Mouse (Mus musculus) forebrain, embryonic 15.5 days (tissue): ENCODE measurements around the gene Larp4. TPM values are rescaled to one million over a fixed set of nuclear protein-coding genes. Genes with fewer than 3 reads are reported as not detected.
"Not testable (repeated sequence)": the region's sequence is repeated elsewhere in the genome, so short reads cannot be mapped to it uniquely, and the experiment has no call there.

Experiments used
- ATAC-seq: fragments of 200-750 bp; cut with Nextera tagmentation; replicated peaks from 2 replicates; pipeline ENCODE4 v1.8.0; 2017; ENCODE audit warnings: mild to moderate bottlenecking, moderate TSS enrichment, moderate library complexity
- H3K27ac ChIP-seq: fragments of 300-500 bp; sonication (generic); replicated peaks from 2 replicates; pipeline ENCODE4 v1.5.1; 2015; ENCODE audit warnings: mild to moderate bottlenecking, inconsistent platforms
- H3K27me3 ChIP-seq: fragments of 300-500 bp; sonication (generic); 2 replicates; pipeline ENCODE4 v1.6.1; 2015; ENCODE audit warnings: inconsistent platforms
- H3K36me3 ChIP-seq: fragments of 300-500 bp; sonication (generic); 2 replicates; pipeline ENCODE4 v1.6.1; 2015; ENCODE audit warnings: mild to moderate bottlenecking, inconsistent platforms
- H3K4me1 ChIP-seq: fragments of 300-500 bp; sonication (generic); 2 replicates; pipeline ENCODE4 v1.6.1; 2015; ENCODE audit warnings: inconsistent platforms
- H3K4me2 ChIP-seq: fragments of 300-500 bp; sonication (generic); replicated peaks from 2 replicates; pipeline ENCODE4 v1.6.1; 2015; ENCODE audit warnings: mild to moderate bottlenecking, inconsistent platforms
- H3K4me3 ChIP-seq: fragments of 300-500 bp; sonication (generic); 2 replicates; pipeline ENCODE4 v1.5.1; 2015; ENCODE audit warnings: mild to moderate bottlenecking, inconsistent platforms
- H3K9ac ChIP-seq: fragments of 300-500 bp; sonication (generic); replicated peaks from 2 replicates; pipeline ENCODE4 v1.6.1; 2015; ENCODE audit warnings: mild to moderate bottlenecking, inconsistent platforms
- H3K9me3 ChIP-seq: fragments of 300-500 bp; sonication (generic); 2 replicates; pipeline ENCODE4 v1.6.1; 2016; ENCODE audit warnings: inconsistent platforms
- WGBS: fragments of 180-500 bp; shearing (Covaris S2); methylation state at CpG from one replicate; pipeline ENCODE4 v1.1.7; 2015; ENCODE audit warnings: mixed read lengths; 5-methylcytosine and 5-hydroxymethylcytosine counted together
- polyA plus RNA-seq: library from polyadenylated mRNA; unstranded; fragments of >200 nt; fragmentation: Nextera tagmentation; extraction: Ambion mirVana; gene quantifications from 2 replicates; pipeline ENCODE4 v1.2.1, GENCODE M21; 2015

Larp4 gene
- polyA plus RNA-seq = 23.9 and 27.4 TPM in 2 replicates

DNA sequence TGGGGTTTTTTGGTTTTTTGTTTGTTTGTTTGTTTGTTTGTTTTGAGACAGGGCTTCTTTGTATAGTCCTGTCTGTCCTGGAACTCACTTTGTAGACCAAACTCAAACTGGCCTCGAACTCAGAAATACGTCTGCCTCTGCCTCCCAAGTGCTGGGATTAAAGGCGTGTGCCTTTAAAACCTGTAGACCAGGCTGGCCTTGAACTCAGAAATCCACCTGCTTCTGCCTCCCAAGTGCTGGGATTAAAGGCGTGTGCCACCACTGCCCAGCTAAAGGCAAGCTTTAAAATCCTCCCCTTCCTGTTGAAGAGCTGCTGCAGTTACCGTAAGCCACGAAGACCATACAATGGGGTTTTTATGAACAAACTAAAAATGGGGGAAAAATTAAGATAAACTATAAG is at the start of gene Larp4:
TSS of gene Larp4 (plus strand) at position 301 of the 400 bp plus-strand sequence.
- not testable (repeated sequence) for H3K9ac ChIP-seq, H3K36me3 ChIP-seq, H3K27me3 ChIP-seq, H3K9me3 ChIP-seq, ATAC-seq, H3K4me3 ChIP-seq, H3K4me2 ChIP-seq, H3K27ac ChIP-seq
- H3K4me1 ChIP-seq = peaks cover 14% of the 10 kb centered on the region
- 91% methylated on average over 6 of the region's 6 CpGs for WGBS

DNA sequence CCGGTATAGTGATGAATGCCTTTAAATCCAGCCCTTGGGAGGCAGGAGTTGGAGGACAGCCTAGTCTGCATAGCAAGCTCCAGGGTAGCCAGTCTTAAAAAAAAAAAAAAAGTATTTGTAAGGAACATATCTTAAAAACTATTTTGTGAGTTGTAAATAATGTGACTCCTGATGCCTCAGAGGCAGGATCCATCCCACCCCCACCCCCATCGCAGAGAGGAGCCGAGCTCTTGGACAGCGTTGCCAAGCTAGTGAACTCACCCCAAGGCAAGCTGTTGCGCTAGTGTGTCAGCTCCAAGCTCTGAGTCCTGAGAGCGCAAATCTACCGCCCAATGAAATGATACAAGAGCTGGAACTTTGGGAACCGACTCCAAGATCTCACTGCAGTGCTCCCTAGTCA is 38.6 kb upstream of the Larp4 start:
- no peak overlapping the region for H3K27ac ChIP-seq
- WGBS = 80% methylated on average over 8 of the region's 8 CpGs
- no peak overlapping the region for H3K4me2 ChIP-seq
- no peak overlapping the region for H3K9ac ChIP-seq
- no peak overlapping the region for H3K4me3 ChIP-seq
- H3K4me1 ChIP-seq = no peaks in the 10 kb centered on the region
- no peaks in the 10 kb centered on the region for H3K27me3 ChIP-seq
- ATAC-seq = no peak
- no peaks in the 10 kb centered on the region for H3K9me3 ChIP-seq
- H3K36me3 ChIP-seq = no peaks in the 10 kb centered on the region

DNA sequence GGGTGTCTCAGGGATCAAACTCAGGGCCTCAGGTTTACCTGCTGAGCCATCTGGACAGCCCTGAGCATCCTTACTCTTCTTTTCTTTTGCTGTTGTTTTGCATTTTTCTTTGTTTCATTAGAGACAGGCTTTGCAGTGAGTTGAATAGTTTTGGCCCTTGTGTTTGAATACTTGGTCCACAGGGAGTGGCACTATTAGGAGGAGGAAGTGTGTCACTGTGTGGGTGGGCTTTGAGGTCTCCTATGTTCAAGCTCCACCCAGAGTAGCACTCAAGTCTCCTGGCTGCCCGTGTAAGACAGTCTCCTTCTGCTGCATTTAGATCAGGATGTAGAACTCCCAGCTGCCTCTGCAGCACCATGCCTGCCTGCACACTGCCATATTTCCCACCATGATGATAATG is 35.4 kb upstream of the Larp4 start:
- no peak overlapping the region for H3K9ac ChIP-seq
- H3K9me3 ChIP-seq = no peaks in the 10 kb centered on the region
- no peaks in the 10 kb centered on the region for H3K4me1 ChIP-seq
- no peak overlapping the region for H3K4me2 ChIP-seq
- 13% methylated on average over 1 of the region's 1 CpGs for WGBS
- no peak overlapping the region for H3K4me3 ChIP-seq
- H3K27me3 ChIP-seq = no peaks in the 10 kb centered on the region
- no peaks in the 10 kb centered on the region for H3K36me3 ChIP-seq
- H3K27ac ChIP-seq = no peak overlapping the region
- no peak for ATAC-seq

DNA sequence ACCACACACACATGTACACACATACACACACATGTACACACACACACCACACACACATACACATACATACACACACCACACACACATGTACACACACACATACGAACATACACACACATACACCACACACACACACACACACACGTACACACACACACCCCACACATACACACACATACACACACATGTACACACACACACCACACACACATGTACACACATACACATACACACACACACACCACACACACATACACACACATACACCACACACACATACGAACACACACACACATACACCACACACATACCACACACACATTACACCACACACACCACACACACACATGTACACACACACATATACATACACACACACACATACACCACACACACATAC is 33.2 kb upstream of the Larp4 start:
- Histone ChIP-seq H3K27me3 (no peaks in the 10 kb centered on the region), H3K4me2 (no peak overlapping the region), H3K27ac (no peak overlapping the region), H3K36me3 (no peaks in the 10 kb centered on the region), H3K9ac (no peak overlapping the region), H3K9me3 (no peaks in the 10 kb centered on the region), H3K4me3 (no peak overlapping the region), H3K4me1 (no peaks in the 10 kb centered on the region)
- no peak for ATAC-seq
- 94% methylated on average over 3 of the region's 3 CpGs for WGBS

GRCm38 (mm10) chr15:99937841-99938240 is 32.0 kb upstream of the Larp4 start:
- Histone ChIP-seq H3K4me3 (no peak overlapping the region), H3K27me3 (no peaks in the 10 kb centered on the region), H3K4me1 (no peaks in the 10 kb centered on the region), H3K9me3 (no peaks in the 10 kb centered on the region), H3K36me3 (no peaks in the 10 kb centered on the region), H3K9ac (no peak overlapping the region), H3K27ac (no peak overlapping the region), H3K4me2 (no peak overlapping the region)
- whole genome bisulfite sequencing = 86% methylated on average over 8 of the region's 8 CpGs
- ATAC-seq = no peak

DNA sequence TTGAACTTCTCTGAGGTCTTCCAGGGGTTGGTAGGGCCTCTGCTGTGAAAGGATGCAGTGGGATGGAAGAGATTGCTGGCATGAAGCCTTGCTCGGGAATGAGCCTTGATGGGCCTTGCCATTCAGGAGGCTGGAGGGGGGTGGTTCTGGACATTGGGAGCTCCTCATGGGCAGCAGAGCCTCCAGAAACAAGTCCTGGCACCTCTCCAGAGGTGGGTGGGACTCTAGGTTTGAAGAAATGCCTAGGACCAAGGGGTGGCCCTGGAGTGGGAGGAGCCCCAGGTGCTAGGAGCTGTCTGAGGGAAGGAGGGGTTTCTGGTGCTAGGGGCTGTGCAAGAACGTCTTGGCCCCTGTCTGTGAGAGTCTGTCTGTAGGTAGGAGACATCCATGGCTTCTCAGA is 29.4 kb upstream of the Larp4 start:
- H3K9ac ChIP-seq = no peak overlapping the region
- H3K27ac ChIP-seq = no peak overlapping the region
- 22% methylated on average over 2 of the region's 2 CpGs for WGBS
- H3K4me1 ChIP-seq = no peaks in the 10 kb centered on the region
- H3K27me3 ChIP-seq = no peaks in the 10 kb centered on the region
- no peak overlapping the region for H3K4me3 ChIP-seq
- no peak overlapping the region for H3K4me2 ChIP-seq
- no peaks in the 10 kb centered on the region for H3K9me3 ChIP-seq
- ATAC-seq = no peak
- no peaks in the 10 kb centered on the region for H3K36me3 ChIP-seq

DNA sequence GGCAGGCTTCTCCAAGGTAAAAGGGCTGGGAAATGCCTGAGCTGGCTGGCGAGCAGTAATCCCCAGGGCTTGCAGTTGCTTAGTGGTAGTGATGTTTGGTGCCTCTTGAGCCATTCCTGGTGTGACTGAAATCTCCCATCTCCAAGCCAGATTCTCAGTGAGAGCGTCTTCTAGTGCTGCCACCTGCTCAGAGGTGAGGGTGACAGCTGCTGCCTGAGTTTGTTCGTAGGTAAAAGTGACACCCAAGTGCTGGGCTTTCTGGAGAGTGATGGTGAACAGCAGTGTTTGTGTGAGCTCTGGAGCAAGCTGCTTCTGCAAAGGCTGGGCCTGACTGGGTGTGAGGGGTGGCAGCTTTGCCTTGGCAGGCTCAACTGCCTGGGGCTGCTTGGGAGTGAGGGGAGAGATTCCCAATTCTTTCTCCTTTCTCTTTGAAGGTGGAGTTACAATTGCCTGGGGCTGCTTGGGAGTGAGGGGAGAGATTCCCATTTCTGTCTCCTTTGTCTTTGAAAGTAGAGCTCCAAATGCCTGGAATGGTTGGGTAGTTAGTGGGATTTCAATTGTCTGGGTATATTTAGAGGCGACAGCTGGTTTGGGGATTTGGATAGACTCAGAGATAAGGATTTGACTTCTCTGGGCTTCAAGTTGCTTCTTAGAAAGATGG is 28.8 kb upstream of the Larp4 start:
- H3K9me3 ChIP-seq = no peaks in the 10 kb centered on the region

GRCm38 (mm10) chr15:99955324-99955723 is 14.5 kb upstream of the Larp4 start:
- Histone ChIP-seq H3K4me2 (no peak overlapping the region), H3K27me3 (no peaks in the 10 kb centered on the region), H3K4me3 (no peak overlapping the region), H3K36me3 (no peaks in the 10 kb centered on the region), H3K9ac (no peak overlapping the region), H3K9me3 (no peaks in the 10 kb centered on the region), H3K27ac (no peak overlapping the region), H3K4me1 (no peaks in the 10 kb centered on the region)
- no peak for ATAC-seq
- WGBS = 83% methylated on average over 4 of the region's 4 CpGs

More for the DNA sequence above, 28.8 kb upstream of the Larp4 start:
- no peak for ATAC-seq
- no peak overlapping the region for H3K27ac ChIP-seq
- H3K4me2 ChIP-seq = no peak overlapping the region
- H3K4me3 ChIP-seq = no peak overlapping the region
- H3K36me3 ChIP-seq = no peaks in the 10 kb centered on the region
- WGBS = 54% methylated on average over 4 of the region's 4 CpGs
- H3K9ac ChIP-seq = no peak overlapping the region
- H3K27me3 ChIP-seq = no peaks in the 10 kb centered on the region
- no peaks in the 10 kb centered on the region for H3K4me1 ChIP-seq

- no peak overlapping the region for H3K4me2 ChIP-seq
- no peak overlapping the region for H3K9ac ChIP-seq
- no peaks in the 10 kb centered on the region for H3K36me3 ChIP-seq
- no peaks in the 10 kb centered on the region for H3K9me3 ChIP-seq
- no peak for ATAC-seq
- H3K4me3 ChIP-seq = no peak overlapping the region
- 91% methylated on average over 8 of the region's 8 CpGs for WGBS
- no peaks in the 10 kb centered on the region for H3K27me3 ChIP-seq
- H3K27ac ChIP-seq = no peak overlapping the region
- H3K4me1 ChIP-seq = no peaks in the 10 kb centered on the region
Observed at GRCm38 (mm10) chr15:99965103-99965775, 4.6 kb upstream of the Larp4 start.

- Histone ChIP-seq H3K4me1 (0 out of 2 replicates have a peak, but pooled peaks cover 2% of the 10 kb centered on the region), H3K9me3 (no peaks in the 10 kb centered on the region), H3K27me3 (no peaks in the 10 kb centered on the region), H3K27ac (no peak within 1 kb of the TSS), H3K9ac (no peak within 1 kb of the TSS), H3K36me3 (no peaks in the 10 kb centered on the region), H3K4me2 (no peak within 1 kb of the TSS), H3K4me3 (no peak within 1 kb of the TSS)
- 79% methylated on average over 4 of the region's 4 CpGs for whole genome bisulfite sequencing
- no peak for ATAC-seq
Observed at GRCm38 (mm10) chr15:99966961-99967360, 2.9 kb upstream of the Larp4 start, which contains the start of gene Fam186a. Gene Fam186a, minus strand, starts transcription at chr15:99967061.

DNA sequence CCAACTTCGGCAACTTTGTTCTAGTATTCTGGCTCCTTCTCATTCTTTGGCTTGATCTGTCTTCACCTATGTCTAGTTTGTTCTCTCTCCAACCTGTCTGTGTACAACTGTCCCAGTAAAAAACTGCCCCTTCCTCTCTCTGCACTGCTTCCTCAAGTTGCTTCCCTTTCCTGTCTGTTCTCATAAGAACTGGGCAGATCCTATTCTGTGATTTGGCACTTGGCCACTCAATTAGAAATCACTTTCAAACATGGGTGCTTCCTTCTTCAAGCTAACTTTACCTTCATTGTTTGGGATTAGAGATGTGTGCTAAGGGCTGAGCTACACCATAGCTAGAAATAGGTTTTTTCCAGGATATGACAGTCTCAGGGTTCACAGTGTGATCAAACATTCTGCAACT is 741 bp downstream of the Larp4 start:
- Histone ChIP-seq H3K4me3 (no peak overlapping the region), H3K9ac (no peak overlapping the region), H3K4me2 (no peak overlapping the region), H3K36me3 (no peaks in the 10 kb centered on the region), H3K4me1 (peaks cover 14% of the 10 kb centered on the region), H3K27me3 (no peaks in the 10 kb centered on the region), H3K9me3 (no peaks in the 10 kb centered on the region), H3K27ac (no peak overlapping the region)
- ATAC-seq = no peak
- 95% methylated on average over 1 of the region's 1 CpGs for WGBS

- no peaks in the 10 kb centered on the region for H3K9me3 ChIP-seq
- peak overlapping the region; percentile 98 for H3K4me3 ChIP-seq
- H3K4me2 ChIP-seq = peak overlapping the region; percentile 79
- H3K9ac ChIP-seq = peak overlapping the region; percentile 82
- no peaks in the 10 kb centered on the region for H3K27me3 ChIP-seq
- under 1% methylated on average over 50 of the region's 50 CpGs for WGBS
- peak overlapping the region; percentile 96 for H3K27ac ChIP-seq
- H3K36me3 ChIP-seq = no peaks in the 10 kb centered on the region
- ATAC-seq = peak; percentile 97
- peaks cover 14% of the 10 kb centered on the region for H3K4me1 ChIP-seq
Observed at GRCm38 (mm10) chr15:99972361-99972988, 2.6 kb downstream of the Larp4 start.
